Mouse (Mus musculus) erythroblast, adult 5-6 weeks (primary cell): Measurements from ENCODE around the gene Cmtm1. TPM values are rescaled to one million over a fixed set of nuclear protein-coding genes. Genes with fewer than 3 reads are reported as not detected.
A peak's percentile ranks its signal among the peaks of the same experiment; 100 is the strongest.
"Not testable (repeated sequence)": the region's sequence is repeated elsewhere in the genome, so short reads cannot be mapped to it uniquely, and the experiment has no call there.

Experiments
- ATAC-seq: replicated peaks from 2 replicates; pipeline ENCODE4 v1.8.0; 2016; ENCODE audit warnings: moderate number of reproducible peaks, mild to moderate bottlenecking, moderate TSS enrichment, inconsistent platforms; ENCODE audit not compliant: poor library complexity, low FRiP score, severe bottlenecking
- total RNA-seq, 2 experiments: library from RNA; stranded (forward) in 1 of 2; stranded (reverse) in 1 of 2; fragments of 150-400 nt in 1 of 2; fragments of 200-764, 138-1000 nt in 1 of 2; gene quantifications; 2 replicates each; pipeline versions ENCODE4 v1.2.3 to v1.2.4; 2015 to 2017; ENCODE audit warnings: low replicate concordance in 2 of 2

The Cmtm1 gene
- total RNA-seq, 2 experiments from 2014 or later = not detected

DNA sequence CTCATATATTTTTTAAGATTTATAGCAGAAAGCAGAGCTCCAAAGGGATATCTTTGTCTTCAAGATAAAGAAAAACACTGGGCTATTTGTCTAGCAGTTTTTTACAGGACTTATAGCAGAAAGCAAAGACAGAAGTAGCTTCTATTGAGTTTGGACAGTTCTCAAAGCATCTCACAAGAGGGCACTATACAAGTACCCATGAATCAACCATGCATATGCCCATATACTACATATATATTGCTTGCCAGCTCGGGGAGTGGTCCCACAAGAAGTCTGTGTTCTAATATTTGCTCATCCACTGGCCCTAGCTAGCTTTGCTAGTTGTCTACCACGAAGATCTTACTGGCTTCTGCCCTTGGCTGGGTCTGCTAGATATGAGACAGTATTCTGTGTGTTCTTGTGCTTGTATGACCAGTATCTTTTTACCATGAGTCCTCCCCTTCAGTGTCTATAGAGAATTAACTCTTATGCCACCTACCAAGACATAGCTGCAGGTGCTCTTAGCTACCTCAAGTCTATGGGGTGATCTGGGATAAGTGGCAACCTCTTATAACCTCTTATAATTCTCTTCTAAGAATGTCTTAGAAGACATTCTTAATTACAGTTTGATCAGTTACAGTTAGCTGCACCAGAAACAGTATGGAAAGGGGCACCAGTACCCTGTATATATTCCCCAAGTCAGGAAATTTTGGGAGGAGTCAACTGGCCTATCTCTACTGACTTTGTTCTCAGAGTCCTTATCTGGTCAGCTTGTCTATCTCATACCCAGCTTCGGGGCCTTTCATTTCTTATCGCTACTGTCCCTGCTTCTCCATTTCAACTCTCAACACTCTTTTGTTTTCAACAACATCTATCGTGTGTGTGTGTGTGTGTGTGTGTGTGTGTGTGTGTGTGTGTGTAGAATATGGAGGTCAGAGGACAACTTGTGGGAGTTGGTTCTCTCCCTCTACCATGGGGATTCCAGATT is 23.0 kb upstream of the Cmtm1 start:
- no peak for ATAC-seq

DNA sequence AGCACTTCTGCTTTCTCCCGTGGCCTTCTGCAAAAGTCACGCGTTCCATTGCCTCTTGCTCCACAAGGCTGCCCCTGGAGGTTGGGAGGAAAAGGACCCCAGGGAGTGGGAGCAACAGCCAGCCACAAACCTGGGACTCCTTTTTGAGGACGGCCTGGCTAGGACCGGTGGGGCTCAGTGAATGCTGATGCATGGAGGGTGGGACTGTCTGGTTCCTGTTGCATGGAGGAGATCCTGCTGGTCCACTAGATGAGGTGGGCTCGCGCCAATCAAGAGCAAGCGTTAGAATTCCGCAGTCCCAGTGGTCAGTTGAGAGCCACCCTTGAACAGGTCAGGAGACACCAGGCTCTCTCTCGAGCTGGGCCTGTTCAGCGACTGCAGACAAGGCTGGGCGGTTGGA is 12.0 kb upstream of the Cmtm1 start, which contains the start of gene Cmtm2b:
TSS of gene Cmtm2b (plus strand) at position 301 of the 400 bp plus-strand sequence.
- ATAC-seq = not testable (repeated sequence)

DNA sequence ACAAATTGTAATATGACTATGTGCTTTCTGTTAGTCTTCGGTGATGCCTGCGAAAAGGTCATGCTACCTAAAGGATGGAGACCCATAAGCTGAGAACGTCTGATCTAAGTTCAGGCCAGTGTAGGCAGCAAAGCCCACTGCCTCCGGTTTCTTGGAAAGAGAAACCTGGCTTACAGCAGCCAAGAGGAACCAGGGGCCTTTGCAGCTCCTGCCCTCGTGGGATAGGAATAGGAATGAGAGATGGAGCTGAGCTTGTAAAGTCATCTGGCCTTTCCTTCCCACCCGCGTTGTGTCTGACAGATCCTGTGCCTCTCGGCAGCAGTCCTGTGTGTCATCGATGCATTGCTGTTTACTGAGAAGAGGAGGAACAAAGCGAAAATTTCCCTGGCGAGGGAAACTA is 11.3 kb upstream of the Cmtm1 start, which contains the start of gene Gm11020:
TSS of gene Gm11020 (plus strand) at position 301 of the 400 bp plus-strand sequence.
- not testable (repeated sequence) for ATAC-seq

DNA sequence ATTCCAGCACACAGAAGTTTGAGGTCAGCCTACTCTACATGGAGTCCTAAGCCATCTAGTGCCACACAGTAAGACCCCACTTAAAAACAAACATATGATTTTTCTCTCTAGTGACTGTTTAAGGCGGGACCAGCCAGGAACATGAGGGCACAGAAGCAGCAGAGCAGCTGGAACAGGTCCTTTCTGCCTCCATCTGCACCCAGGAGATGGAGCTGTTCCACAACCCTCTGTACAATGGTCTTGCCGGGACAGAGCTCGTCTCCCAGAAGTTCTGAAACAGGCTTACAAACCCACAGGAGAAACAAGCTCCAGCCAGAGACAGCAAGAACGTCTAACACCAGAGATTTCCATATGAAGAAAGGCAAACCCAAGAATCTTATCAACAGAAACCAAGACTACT is 3.4 kb upstream of the Cmtm1 start:
- ATAC-seq = no peak

DNA sequence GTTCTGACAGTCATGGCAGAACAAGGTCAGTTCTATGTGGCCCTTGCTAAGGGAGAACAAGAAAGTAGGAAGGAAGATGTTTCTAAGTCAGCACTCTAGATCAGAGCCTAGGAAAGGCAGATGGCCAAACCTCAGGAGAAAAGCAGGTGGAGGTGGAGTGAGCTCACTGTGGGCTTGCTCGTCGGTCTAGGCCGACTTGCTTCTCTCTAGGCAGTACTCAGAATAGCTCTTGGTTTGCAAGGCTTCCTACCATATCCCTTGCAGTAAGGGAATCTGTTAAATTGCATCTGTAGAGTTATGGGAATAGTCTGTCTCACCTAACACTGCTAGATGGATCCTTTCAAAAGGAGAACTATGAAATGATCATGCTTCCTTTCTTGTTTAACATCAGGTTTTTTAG is 2.1 kb upstream of the Cmtm1 start:
- not testable (repeated sequence) for ATAC-seq

DNA sequence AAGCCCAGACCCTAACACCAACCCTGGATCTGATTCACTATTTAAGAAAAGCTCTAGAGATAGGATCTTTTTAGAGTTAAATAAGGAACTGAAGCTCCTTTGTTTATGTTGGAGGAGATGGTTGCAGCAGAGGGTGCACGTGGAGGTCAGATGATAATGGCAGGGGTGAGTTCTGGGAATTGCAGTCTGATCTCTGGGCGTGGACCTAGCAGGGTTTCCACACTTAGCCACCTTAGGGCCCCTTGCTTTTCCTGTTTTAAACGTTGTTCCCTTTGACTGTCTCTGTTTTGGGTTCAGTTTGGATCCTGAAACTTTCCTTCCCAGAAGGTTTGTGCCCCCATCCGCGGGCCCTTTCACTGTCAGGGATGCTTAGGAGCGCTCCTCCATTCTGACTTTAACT is 1.6 kb downstream of the Cmtm1 start:
- ATAC-seq = not testable (repeated sequence)

DNA sequence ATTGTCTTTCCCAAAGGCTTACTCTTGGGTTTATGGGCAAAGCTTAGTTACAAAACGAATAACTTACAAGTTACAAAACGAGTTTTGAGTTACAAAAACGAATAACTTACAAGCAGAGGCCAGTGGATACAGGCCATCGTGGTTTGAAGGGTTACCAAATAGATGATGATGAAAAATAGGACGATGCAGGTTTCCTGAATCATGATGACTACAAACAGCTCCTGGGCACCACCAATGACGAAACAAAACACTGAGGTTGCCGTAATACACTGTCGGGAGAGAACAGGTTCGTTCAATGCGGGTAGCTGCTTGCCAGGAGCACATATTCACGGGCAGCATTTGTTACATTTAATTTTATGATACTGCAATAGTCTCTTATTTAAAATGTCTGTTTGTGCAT is 5.0 kb downstream of the Cmtm1 start:
- no peak for ATAC-seq

DNA sequence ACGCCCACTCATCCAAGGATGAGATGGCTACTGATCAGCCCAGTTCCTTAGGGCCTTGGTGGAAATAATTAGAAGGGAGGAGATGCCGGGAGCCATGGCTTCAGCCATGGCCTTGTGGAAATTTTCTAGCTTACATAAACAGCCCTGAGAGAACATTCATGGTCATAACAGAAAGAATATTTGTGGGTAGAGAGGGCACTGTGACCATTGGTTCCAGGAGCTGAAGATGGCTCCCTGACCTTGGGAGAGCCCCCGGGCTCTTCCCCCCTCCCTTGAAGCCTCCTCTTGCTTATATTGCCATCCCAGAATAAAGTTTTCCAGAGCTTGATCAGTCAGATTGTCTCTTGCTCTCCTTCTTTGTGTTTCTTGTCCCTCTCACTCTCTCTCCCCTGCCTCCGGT is 7.4 kb downstream of the Cmtm1 start:
- not testable (repeated sequence) for ATAC-seq

DNA sequence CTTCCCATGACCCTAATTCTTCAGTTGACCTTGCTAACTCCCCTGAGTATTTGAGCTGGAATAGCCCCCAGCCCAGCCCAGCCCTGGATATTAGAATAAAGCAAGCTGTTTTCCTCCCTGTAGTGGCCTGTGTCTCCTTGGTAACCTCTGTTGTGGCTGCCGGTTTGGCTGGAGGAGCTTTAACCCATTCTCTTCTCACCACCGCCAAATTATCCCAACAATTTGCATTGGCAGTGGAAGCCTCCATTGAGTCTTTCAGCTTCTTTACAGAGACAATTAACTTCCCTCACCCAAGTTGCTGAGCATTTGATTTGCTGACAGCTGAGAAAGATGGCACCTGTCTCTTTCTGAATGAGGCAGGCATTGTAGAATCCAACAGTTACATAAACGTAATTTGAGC is 8.4 kb downstream of the Cmtm1 start:
- not testable (repeated sequence) for ATAC-seq

DNA sequence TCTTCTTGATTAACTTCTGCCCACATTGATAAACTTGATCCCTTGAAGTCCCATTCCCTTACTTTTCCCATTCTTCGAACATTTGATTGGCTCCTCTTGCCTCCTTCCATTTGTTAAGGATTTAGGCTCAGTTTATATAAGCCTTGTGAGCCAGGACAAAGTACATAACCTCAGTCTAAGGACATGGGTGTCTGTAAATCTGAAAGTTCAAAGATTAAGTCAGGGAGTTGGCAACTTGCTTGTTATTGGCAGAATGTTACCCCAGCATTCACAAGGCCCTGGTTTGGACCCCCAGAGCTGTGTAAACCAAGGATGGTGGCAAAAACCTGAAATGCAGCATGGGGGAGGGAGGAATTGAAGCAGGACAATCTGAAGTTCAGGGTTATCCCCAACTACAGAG is 15.5 kb downstream of the Cmtm1 start:
- ATAC-seq = no peak

DNA sequence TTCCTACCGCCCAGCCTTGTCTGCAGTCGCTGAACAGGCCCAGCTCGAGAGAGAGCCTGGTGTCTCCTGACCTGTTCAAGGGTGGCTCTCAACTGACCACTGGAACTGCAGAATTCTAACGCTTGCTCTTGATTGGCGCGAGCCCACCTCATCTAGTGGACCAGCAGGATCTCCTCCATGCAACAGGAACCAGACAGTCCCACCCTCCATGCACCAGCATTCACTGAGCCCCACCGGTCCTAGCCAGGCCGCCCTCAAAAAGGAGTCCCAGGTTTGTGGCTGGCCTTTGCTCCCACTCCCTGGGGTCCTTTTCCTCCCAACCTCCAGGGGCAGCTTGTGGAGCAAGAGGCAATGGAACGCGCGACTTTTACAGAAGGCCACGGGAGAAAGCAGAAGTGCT is 16.9 kb downstream of the Cmtm1 start, which contains the start of gene Cmtm2a:
TSS of gene Cmtm2a (minus strand) at position 101 of the 400 bp plus-strand sequence.
- ATAC-seq = not testable (repeated sequence)

DNA sequence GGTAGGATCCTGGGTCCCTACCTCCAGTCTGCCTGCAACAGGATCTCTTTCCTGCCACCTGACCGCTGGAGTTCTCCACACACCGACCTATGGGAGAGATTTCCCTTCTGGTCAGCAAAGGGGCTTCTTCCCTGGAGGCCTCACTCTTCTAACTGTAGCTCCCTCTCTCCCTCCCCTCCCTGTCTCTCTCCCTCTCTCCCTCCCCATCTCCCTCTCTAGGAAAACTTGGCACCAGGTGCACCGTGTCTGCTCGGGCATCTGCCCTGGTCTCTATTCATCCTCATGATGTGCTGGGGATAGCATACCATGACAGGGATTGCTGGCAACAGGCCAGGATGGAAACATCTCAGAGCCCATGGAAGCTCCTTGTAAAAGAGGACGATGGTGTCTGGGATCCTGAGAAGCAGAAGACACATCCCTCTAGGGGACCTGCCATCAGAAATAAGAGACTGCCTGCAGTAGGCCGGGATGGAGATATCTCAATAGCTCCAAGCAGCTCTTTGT is 41.0 kb downstream of the Cmtm1 start:
- no peak for ATAC-seq

DNA sequence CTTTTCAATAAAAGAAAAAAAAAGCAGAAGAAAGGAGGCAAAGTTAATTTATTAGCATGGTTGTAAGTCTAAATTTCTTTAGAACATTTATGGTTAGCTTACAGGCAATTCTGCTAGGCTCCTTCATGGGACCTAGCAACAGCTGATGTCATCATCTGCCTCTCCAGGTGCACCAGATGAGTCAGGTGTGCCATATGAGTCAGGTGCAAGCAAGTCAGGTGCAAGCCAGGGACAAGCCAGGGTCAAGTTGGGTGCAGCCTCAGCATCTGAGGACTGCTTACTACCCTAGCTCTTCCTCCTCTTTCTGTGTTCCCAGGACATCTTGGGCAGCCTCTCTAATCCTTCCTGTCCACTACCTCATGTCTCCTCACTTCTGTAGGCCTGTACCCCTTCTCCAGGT is 41.6 kb downstream of the Cmtm1 start:
- ATAC-seq = no peak

DNA sequence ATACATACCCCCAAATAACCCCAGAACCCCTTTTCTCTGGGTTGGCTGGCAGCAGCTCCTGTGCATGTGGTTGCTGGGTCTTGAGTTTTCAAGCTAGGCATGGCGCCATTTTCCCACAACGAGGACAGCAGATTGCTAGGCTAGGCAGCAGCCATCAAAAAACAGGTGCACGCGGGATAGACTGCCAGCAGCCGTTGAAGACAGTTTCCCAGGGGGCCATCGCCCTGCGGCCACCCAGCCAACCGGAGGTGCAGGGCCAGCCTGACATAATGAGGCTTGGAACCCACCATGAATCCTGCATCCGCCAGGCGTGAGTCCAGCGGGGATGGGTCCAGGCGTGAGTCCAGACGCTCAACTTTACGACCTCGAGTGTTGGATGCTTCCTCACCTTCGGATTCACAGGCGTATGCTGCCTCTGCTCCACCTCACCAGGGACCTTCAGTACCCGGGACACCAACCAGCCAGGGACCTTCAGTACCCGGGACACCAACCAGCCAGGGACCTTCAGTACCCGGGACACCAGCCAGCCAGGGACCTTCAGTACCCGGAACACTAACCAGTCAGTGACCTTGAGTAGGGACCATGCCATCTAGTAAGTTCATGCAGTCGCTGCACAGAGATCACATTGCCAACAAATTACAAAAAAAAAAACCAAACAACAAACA is 45.5 kb downstream of the Cmtm1 start:
- ATAC-seq = not testable (repeated sequence)

DNA sequence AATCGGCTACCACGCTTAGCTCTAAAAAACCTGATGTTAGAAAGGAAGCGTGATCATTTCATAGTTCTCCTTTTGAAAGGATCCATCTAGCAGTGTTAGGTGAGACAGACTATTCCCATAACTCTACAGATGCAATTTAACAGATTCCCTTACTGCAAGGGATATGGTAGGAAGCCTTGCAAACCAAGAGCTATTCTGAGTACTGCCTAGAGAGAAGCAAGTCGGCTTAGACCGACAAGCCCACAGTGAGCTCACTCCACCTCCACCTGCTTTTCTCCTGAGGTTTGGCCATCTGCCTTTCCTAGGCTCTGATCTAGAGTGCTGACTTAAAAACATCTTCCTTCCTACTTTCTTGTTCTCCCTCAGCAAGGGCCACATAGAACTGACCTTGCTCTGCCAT is 48.1 kb downstream of the Cmtm1 start:
- not testable (repeated sequence) for ATAC-seq

DNA sequence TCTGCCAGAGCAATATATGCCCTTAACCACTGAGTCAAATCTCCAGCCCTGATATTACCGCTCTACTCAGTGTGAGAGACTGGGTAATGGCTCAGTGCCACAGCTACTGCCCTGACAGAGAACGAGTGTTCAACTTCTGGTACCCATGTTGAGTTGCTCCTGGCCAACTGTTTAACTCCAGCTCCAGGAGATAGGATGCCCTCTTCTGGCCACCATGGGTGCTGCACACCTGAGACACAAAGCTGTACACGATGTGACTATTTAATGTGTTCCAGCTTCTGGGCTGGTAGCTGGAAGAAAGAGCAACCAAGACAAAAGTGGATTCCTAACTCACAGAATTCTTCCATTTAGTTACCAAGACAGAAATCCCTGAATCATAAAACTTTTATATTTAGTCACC is 56.9 kb downstream of the Cmtm1 start:
- ATAC-seq = 0 out of 2 replicates have a peak, but pooled peaks have one; percentile 42

DNA sequence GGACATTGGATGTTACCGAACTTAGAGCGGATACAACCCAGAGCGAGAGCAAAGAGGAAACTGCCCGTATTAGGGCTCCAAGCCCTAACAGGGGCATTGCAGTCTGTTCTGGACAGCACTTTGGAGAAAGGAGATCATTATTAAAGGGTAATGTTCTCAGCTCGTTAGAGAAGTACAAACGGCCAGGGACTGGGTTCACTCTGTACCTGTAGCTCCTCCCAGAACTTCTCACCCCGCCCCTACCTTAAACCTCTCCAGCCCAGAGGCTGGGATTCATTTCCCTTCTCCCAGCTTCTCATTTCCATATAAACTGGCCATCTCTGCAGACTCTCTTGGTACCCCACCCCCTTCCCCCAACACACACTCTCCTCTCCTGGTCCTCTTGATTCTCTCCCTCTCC is 58.5 kb downstream of the Cmtm1 start:
- ATAC-seq = 0 out of 2 replicates have a peak, but pooled peaks have one; percentile 25

DNA sequence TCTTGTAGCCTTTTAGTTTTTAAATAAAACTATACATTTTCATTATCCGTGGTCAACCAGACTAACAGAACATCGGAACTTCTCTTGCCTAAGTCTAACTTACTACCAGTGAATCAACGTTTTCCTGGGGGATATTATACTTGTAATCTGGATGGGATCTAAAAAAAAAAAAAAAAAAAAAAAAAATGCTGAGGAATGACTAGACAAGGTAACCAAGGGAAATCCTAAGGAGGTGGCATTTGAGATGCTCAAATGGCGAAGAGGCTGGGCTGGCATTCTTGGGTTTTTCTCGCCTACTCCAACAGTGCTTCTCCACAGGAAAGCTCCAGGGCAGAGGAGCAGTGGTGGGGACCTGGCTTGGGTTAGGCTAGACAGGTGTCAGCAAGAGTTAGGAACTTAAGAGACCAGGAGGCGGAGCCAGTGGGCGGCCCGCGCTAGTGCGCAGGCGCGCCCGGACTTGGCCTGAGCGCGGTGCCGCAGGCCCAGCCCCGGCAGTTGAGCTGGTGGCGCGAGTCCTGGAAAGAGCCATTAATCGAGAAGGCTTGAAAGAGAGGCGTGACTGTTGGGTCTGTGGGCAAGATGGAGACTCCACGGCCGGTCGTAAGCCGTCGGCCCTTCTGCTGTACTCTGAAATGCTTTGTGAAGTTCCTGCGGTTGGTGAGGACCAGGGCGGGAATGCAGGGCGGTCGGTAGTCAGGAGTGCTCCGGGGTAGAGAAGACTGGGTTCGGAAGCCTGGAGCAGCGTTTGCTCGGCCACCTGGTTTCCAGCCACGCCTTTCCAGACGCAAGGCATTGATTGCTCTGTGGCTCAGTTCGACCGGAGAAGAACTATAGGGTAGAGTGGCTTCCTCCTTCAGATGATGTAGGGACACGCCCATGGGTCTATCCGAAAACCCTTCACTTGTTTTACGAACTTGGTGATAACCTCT is 59.2 kb downstream of the Cmtm1 start, which contains the start of gene Cklf:
TSS of gene Cklf (plus strand) at position 423 of the 929 bp plus-strand sequence.
- peak; percentile 88 for ATAC-seq

DNA sequence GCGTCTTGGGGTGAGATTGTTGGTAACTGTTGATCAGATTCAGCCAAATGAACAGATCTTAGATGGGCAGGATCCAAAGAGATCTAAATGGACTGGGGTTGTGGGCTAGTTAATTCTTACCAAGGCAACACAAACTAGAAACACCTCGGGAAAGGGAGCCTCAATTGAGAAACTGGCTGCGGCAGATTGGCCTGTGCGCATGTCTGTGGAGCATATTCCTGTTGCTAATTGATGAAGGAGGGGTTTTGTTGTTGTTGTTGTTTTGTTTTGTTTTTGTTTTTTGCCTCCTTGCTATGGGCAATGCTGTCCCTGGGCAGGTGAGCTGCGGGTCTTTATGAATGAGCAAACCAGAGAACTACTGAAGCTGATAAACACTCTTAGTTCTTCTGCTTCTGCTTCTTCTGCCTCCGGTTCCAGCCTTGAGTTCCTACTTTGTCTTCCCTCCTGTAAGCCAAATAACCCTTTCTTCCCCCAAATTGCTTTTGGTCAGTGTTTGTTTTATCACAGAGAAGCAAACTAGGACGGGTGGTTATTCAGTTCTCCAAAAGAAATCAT is 60.4 kb downstream of the Cmtm1 start:
- no peak for ATAC-seq
